Mouse (Mus musculus): ENCODE data around the gene Catsper4. TPM values are rescaled to one million over a fixed set of nuclear protein-coding genes. Genes with fewer than 3 reads are reported as not detected.
"Not testable (repeated sequence)": the region's sequence is repeated elsewhere in the genome, so short reads cannot be mapped to it uniquely, and the experiment has no call there.

Catsper4 gene
- polyA plus RNA-seq (2014; fragmentation: Nextera tagmentation; extraction: Ambion mirVana) = not detected in 2 replicates

- Histone ChIP-seq H3K4me1 (ENCODE audit: control insufficient read depth, insufficient read depth, low read length) (no peaks in the 10 kb centered on the region), H3K36me3 (ENCODE audit: control insufficient read depth, insufficient read depth, low read length) (no peaks in the 10 kb centered on the region), H3K4me3 (ENCODE audit: low read depth, low read length) (no peak within 1 kb of the TSS), H3K9ac (ENCODE audit: low read length) (no peak within 1 kb of the TSS), H3K27me3 (ENCODE audit: control insufficient read depth, insufficient read depth, low read length) (no peaks in the 10 kb centered on the region), H3K9me3 (ENCODE audit: control insufficient read depth, low read length) (no peaks in the 10 kb centered on the region), H3K4me2 (no peak within 1 kb of the TSS), H3K27ac (ENCODE audit: low read depth, low read length) (no peak within 1 kb of the TSS)
- DNase-seq (ENCODE audit: low spot score, missing footprints) (no peak), ATAC-seq (ENCODE audit: low FRiP score) (no peak)
- WGBS = 69% methylated on average over 8 of the region's 8 CpGs
Measured at GRCm38 (mm10) chr4:134227194-134227593, at the start of gene Catsper4. Catsper4 (minus strand) TSS chr4:134227383.

GRCm38 (mm10) chr4:134273417-134274345, 46.5 kb upstream of the Catsper4 start:
- H3K4me3 ChIP-seq (ENCODE audit: low read depth, low read length) = no peak overlapping the region
- no peaks in the 10 kb centered on the region for H3K9me3 ChIP-seq (ENCODE audit: control insufficient read depth, low read length)
- no peak overlapping the region for H3K9ac ChIP-seq (ENCODE audit: low read length)
- peaks cover 10% of the 10 kb centered on the region for H3K36me3 ChIP-seq (ENCODE audit: control insufficient read depth, insufficient read depth, low read length)
- no peaks in the 10 kb centered on the region for H3K27me3 ChIP-seq (ENCODE audit: control insufficient read depth, insufficient read depth, low read length)
- DNase-seq (ENCODE audit: low spot score, missing footprints) = peak; percentile 81
- H3K4me1 ChIP-seq (ENCODE audit: control insufficient read depth, insufficient read depth, low read length) = no peaks in the 10 kb centered on the region
- ATAC-seq (ENCODE audit: low FRiP score) = no peak
- H3K4me2 ChIP-seq = peak overlapping the region; percentile 13; the same call in 1 of the 2 replicates
- 7% methylated on average over 14 of the region's 14 CpGs for WGBS
- no peak overlapping the region for H3K27ac ChIP-seq (ENCODE audit: low read depth, low read length)

- no peaks in the 10 kb centered on the region for H3K27me3 ChIP-seq (ENCODE audit: control insufficient read depth, insufficient read depth, low read length)
- 38% methylated on average over 12 of the region's 13 CpGs for WGBS
- peaks cover 4% of the 10 kb centered on the region; the same call in 1 of the 2 replicates for H3K36me3 ChIP-seq (ENCODE audit: control insufficient read depth, insufficient read depth, low read length)
- ATAC-seq (ENCODE audit: low FRiP score) (no peak), DNase-seq (ENCODE audit: low spot score, missing footprints) (peak; percentile 69)
- no peak overlapping the region for H3K9ac ChIP-seq (ENCODE audit: low read length)
- no peak overlapping the region for H3K27ac ChIP-seq (ENCODE audit: low read depth, low read length)
- H3K4me3 ChIP-seq (ENCODE audit: low read depth, low read length) = no peak overlapping the region
- no peaks in the 10 kb centered on the region for H3K9me3 ChIP-seq (ENCODE audit: control insufficient read depth, low read length)
- H3K4me1 ChIP-seq (ENCODE audit: control insufficient read depth, insufficient read depth, low read length) = no peaks in the 10 kb centered on the region
- H3K4me2 ChIP-seq = peak overlapping the region; percentile 13; the same call in 1 of the 2 replicates
Measured at GRCm38 (mm10) chr4:134272731-134273416, 45.7 kb upstream of the Catsper4 start.

- Histone ChIP-seq H3K4me2 (no peak overlapping the region), H3K4me3 (ENCODE audit: low read depth, low read length) (no peak overlapping the region), H3K36me3 (ENCODE audit: control insufficient read depth, insufficient read depth, low read length) (peaks cover under 1% of the 10 kb centered on the region; the same call in 1 of the 2 replicates), H3K9me3 (ENCODE audit: control insufficient read depth, low read length) (no peaks in the 10 kb centered on the region), H3K27ac (ENCODE audit: low read depth, low read length) (no peak overlapping the region), H3K9ac (ENCODE audit: low read length) (no peak overlapping the region), H3K4me1 (ENCODE audit: control insufficient read depth, insufficient read depth, low read length) (no peaks in the 10 kb centered on the region), H3K27me3 (ENCODE audit: control insufficient read depth, insufficient read depth, low read length) (no peaks in the 10 kb centered on the region)
- ATAC-seq (ENCODE audit: low FRiP score) = no peak
- WGBS = 85% methylated on average over 7 of the region's 7 CpGs
- DNase-seq (ENCODE audit: low spot score, missing footprints) = peak; percentile 39
Measured at GRCm38 (mm10) chr4:134271979-134272378, 44.8 kb upstream of the Catsper4 start.

- not testable (repeated sequence) for H3K4me3 ChIP-seq (ENCODE audit: low read depth, low read length); ATAC-seq (ENCODE audit: low FRiP score); H3K27ac ChIP-seq (ENCODE audit: low read depth, low read length); H3K9ac ChIP-seq (ENCODE audit: low read length); H3K27me3 ChIP-seq (ENCODE audit: control insufficient read depth, insufficient read depth, low read length); H3K36me3 ChIP-seq (ENCODE audit: control insufficient read depth, insufficient read depth, low read length); H3K9me3 ChIP-seq (ENCODE audit: control insufficient read depth, low read length); H3K4me1 ChIP-seq (ENCODE audit: control insufficient read depth, insufficient read depth, low read length); H3K4me2 ChIP-seq
- peak; percentile 26 for DNase-seq (ENCODE audit: low spot score, missing footprints)
Measured at GRCm38 (mm10) chr4:134269622-134270021, 42.4 kb upstream of the Catsper4 start.

GRCm38 (mm10) chr4:134268102-134268655, 41.0 kb upstream of the Catsper4 start:
- DNase-seq (ENCODE audit: low spot score, missing footprints) (peak; percentile 49), ATAC-seq (ENCODE audit: low FRiP score) (no peak)
- H3K4me3 ChIP-seq (ENCODE audit: low read depth, low read length) = no peak overlapping the region
- H3K36me3 ChIP-seq (ENCODE audit: control insufficient read depth, insufficient read depth, low read length) = no peaks in the 10 kb centered on the region
- no peaks in the 10 kb centered on the region for H3K9me3 ChIP-seq (ENCODE audit: control insufficient read depth, low read length)
- H3K9ac ChIP-seq (ENCODE audit: low read length) = no peak overlapping the region
- H3K4me2 ChIP-seq = no peak overlapping the region
- WGBS = 88% methylated on average over 19 of the region's 19 CpGs
- H3K4me1 ChIP-seq (ENCODE audit: control insufficient read depth, insufficient read depth, low read length) = no peaks in the 10 kb centered on the region
- no peak overlapping the region for H3K27ac ChIP-seq (ENCODE audit: low read depth, low read length)
- H3K27me3 ChIP-seq (ENCODE audit: control insufficient read depth, insufficient read depth, low read length) = no peaks in the 10 kb centered on the region

GRCm38 (mm10) chr4:134265860-134266585, 38.8 kb upstream of the Catsper4 start:
- 74% methylated on average over 9 of the region's 9 CpGs for WGBS
- Histone ChIP-seq H3K4me2 (no peak overlapping the region), H3K9me3 (ENCODE audit: control insufficient read depth, low read length) (no peaks in the 10 kb centered on the region), H3K27me3 (ENCODE audit: control insufficient read depth, insufficient read depth, low read length) (no peaks in the 10 kb centered on the region), H3K9ac (ENCODE audit: low read length) (no peak overlapping the region), H3K27ac (ENCODE audit: low read depth, low read length) (no peak overlapping the region), H3K4me1 (ENCODE audit: control insufficient read depth, insufficient read depth, low read length) (no peaks in the 10 kb centered on the region), H3K36me3 (ENCODE audit: control insufficient read depth, insufficient read depth, low read length) (no peaks in the 10 kb centered on the region), H3K4me3 (ENCODE audit: low read depth, low read length) (no peak overlapping the region)
- ATAC-seq (ENCODE audit: low FRiP score) = no peak
- peak; percentile 44 for DNase-seq (ENCODE audit: low spot score, missing footprints)

- H3K4me1 ChIP-seq (ENCODE audit: control insufficient read depth, insufficient read depth, low read length) = no peaks in the 10 kb centered on the region
- H3K27ac ChIP-seq (ENCODE audit: low read depth, low read length) = no peak overlapping the region
- no peaks in the 10 kb centered on the region for H3K36me3 ChIP-seq (ENCODE audit: control insufficient read depth, insufficient read depth, low read length)
- H3K9me3 ChIP-seq (ENCODE audit: control insufficient read depth, low read length) = no peaks in the 10 kb centered on the region
- DNase-seq (ENCODE audit: low spot score, missing footprints) (peak; percentile 91), ATAC-seq (ENCODE audit: low FRiP score) (no peak)
- H3K4me3 ChIP-seq (ENCODE audit: low read depth, low read length) = no peak overlapping the region
- H3K9ac ChIP-seq (ENCODE audit: low read length) = no peak overlapping the region
- H3K4me2 ChIP-seq = no peak overlapping the region
- no peaks in the 10 kb centered on the region for H3K27me3 ChIP-seq (ENCODE audit: control insufficient read depth, insufficient read depth, low read length)
- WGBS = 38% methylated on average over 6 of the region's 6 CpGs
Measured at GRCm38 (mm10) chr4:134263191-134263590, 36.0 kb upstream of the Catsper4 start.
